9 mouse cellular contexts compared by ENCODE assay signal in genomic region chr15:99596056-99596687, GRCm38 (mm10). TPM values are rescaled to one million over a fixed set of nuclear protein-coding genes. Genes with fewer than 3 reads are reported as not detected.
DNase-seq lines count a peak whose midpoint lies in the region; ATAC-seq and TF ChIP-seq lines count a peak whose summit lies in the region.
"Had no signal": no experiment of that assay in that cellular context is flagged by ENCODE, and none has a peak within 500 bp of the region (broad histone marks: within the 10 kb centered on the region; RNA-seq: fewer than 3 reads in every experiment).

No protein-coding gene starts in this region.

- no peak overlapping the region for H3K9ac ChIP-seq in CH12.LX (ENCODE audit: insufficient read depth, low read depth)
- H3K9ac ChIP-seq in forebrain, embryonic 11.5 days (ENCODE audit: low read length), result no peak overlapping the region
- no peak overlapping the region for H3K9ac ChIP-seq in heart, postnatal 0 days (replicated peaks; ENCODE audit: low read depth, low read length)
- no peak overlapping the region for H3K9ac ChIP-seq in liver, embryonic 14.5 days (replicated peaks)
- H3K9ac ChIP-seq in neural tube, embryonic 12.5 days, result no peak overlapping the region
- no peak overlapping the region for H3K9ac ChIP-seq in stomach, postnatal 0 days (ENCODE audit: low read length)

- peaks cover 0 to 14% of the 10 kb centered on the region in 2 experiments; a peak in 2 of 4 replicates for H3K4me1 ChIP-seq in CH12.LX (ENCODE audit: control insufficient read depth in 1 of 2, insufficient read depth in 2 of 2)
- peaks cover 6% of the 10 kb centered on the region; the same call in 1 of the 2 replicates for H3K4me1 ChIP-seq in forebrain, embryonic 11.5 days (replicated peaks; ENCODE audit: control insufficient read depth, insufficient read depth, low read length)
- no peaks in the 10 kb centered on the region for H3K4me1 ChIP-seq in heart, postnatal 0 days (ENCODE audit: control insufficient read depth, insufficient read depth)
- H3K4me1 ChIP-seq in liver, embryonic 14.5 days (replicated peaks; ENCODE audit: control insufficient read depth in 2 of 2, insufficient read depth in 2 of 2, low read length in 1 of 2), result no peaks in the 10 kb centered on the region
- peaks cover 26% of the 10 kb centered on the region for H3K4me1 ChIP-seq in neural tube, embryonic 12.5 days
- H3K4me1 ChIP-seq in stomach, postnatal 0 days (replicated peaks; ENCODE audit: control insufficient read depth, insufficient read depth), result no peaks in the 10 kb centered on the region

- TF ChIP-seq CTCF in CH12.LX (conservative IDR thresholded peaks at IDR 0.05 in 1 of 2, IDR thresholded peaks at IDR 0.05 in 1 of 2; ENCODE audit: low read depth in 2 of 2, low read length in 2 of 2), result peak; percentile 86 to 97
- peak; percentile 88 for TF ChIP-seq CTCF in heart, postnatal 0 days (IDR thresholded peaks at IDR 0.05; ENCODE audit: low read depth)
- peak; percentile 93 for TF ChIP-seq CTCF in liver, embryonic 14.5 days (IDR thresholded peaks at IDR 0.05; ENCODE audit: low read depth)
- TF ChIP-seq CTCF in stomach, postnatal 0 days (IDR thresholded peaks at IDR 0.05; ENCODE audit: low read depth), result peak; percentile 89

- TF ChIP-seq POLR2A in CH12.LX (IDR thresholded peaks at IDR 0.05; ENCODE audit: low read depth, low read length), result no peak

- DNase-seq in CH12.LX (ENCODE audit: extremely low read depth), result peak; percentile 93
- DNase-seq in c-Kit-positive CD71-negative TER-119-negative erythroid progenitor cells, embryonic 14.5 days (ENCODE audit: low read depth), result peak; percentile 74
- peak; percentile 93 for DNase-seq in forebrain, embryonic 11.5 days (ENCODE audit: low spot score)
- DNase-seq in heart, postnatal 0 days (ENCODE audit: low spot score), result peak; percentile 58
- DNase-seq in kidney, postnatal 36 days, result peak; percentile 78 to 91
- DNase-seq in liver, embryonic 14.5 days (ENCODE audit: low read depth in 3 of 3, low spot score in 3 of 3), result peak; percentile 54 to 66 (median 60)
- peak; percentile 90 for DNase-seq in stomach, postnatal 0 days (ENCODE audit: low spot score)

- no peak overlapping the region for H3K27ac ChIP-seq in CH12.LX (ENCODE audit: insufficient read depth, low read depth)
- no peak overlapping the region for H3K27ac ChIP-seq in forebrain, embryonic 11.5 days (ENCODE audit: low read depth, low read length)
- H3K27ac ChIP-seq in heart, postnatal 0 days (ENCODE audit: low read depth), result no peak overlapping the region
- no peak overlapping the region for H3K27ac ChIP-seq in liver, embryonic 14.5 days
- H3K27ac ChIP-seq in neural tube, embryonic 12.5 days, result no peak overlapping the region
- H3K27ac ChIP-seq in stomach, postnatal 0 days (replicated peaks), result no peak overlapping the region
- H3K27ac ChIP-seq: macrophage had no signal

- WGBS in forebrain, embryonic 11.5 days, result under 1% methylated on average over 7 of the region's 7 CpGs
- under 1% methylated on average over 7 of the region's 7 CpGs for WGBS in heart, postnatal 0 days
- WGBS in liver, embryonic 14.5 days (ENCODE audit: insufficient replicate concordance), result under 1% methylated on average over 7 of the region's 7 CpGs
- WGBS in neural tube, embryonic 12.5 days, result under 1% methylated on average over 7 of the region's 7 CpGs
- WGBS in stomach, postnatal 0 days, result 0% methylated on average over 7 of the region's 7 CpGs

- ATAC-seq in forebrain, embryonic 11.5 days (replicated peaks; ENCODE audit: low FRiP score), result peak; percentile 88
- peak; percentile 79 for ATAC-seq in heart, postnatal 0 days (ENCODE audit: insufficient read depth, low read depth)
- ATAC-seq in liver, embryonic 14.5 days (ENCODE audit: insufficient read depth), result peak; percentile 67; the same call in 1 of the 2 replicates
- peak; percentile 78 for ATAC-seq in neural tube, embryonic 12.5 days (ENCODE audit: low FRiP score, low read depth)
- peak; percentile 80 for ATAC-seq in stomach, postnatal 0 days (ENCODE audit: low FRiP score, low TSS enrichment)

- no peak overlapping the region for H3K4me3 ChIP-seq in CH12.LX (replicated peaks in 1 of 3; ENCODE audit: low read depth in 2 of 3, low read length in 2 of 3, poor library complexity in 1 of 3)
- no peak overlapping the region for H3K4me3 ChIP-seq in forebrain, embryonic 11.5 days (ENCODE audit: low read depth, low read length)
- H3K4me3 ChIP-seq in heart, postnatal 0 days (ENCODE audit: low read depth, low read length), result no peak overlapping the region
- H3K4me3 ChIP-seq in liver, embryonic 14.5 days (ENCODE audit: insufficient read depth in 1 of 2, low read depth in 2 of 2, low read length in 2 of 2), result no peak overlapping the region
- H3K4me3 ChIP-seq in neural tube, embryonic 12.5 days, result 0 out of 2 replicates have a peak overlapping the region, but pooled peaks have one; percentile 2
- no peak overlapping the region for H3K4me3 ChIP-seq in stomach, postnatal 0 days (ENCODE audit: low read depth, low read length)

- H3K79me2 ChIP-seq in CH12.LX (replicated peaks; ENCODE audit: control insufficient read depth, extremely low read depth, insufficient read depth, poor library complexity, severe bottlenecking), result no peaks in the 10 kb centered on the region

- TF ChIP-seq RAD21 in CH12.LX (IDR thresholded peaks at IDR 0.05; ENCODE audit: low read depth, low read length), result peak; percentile 91

- dilution Hi-C loops in CH12.LX (cut with MboI; ENCODE audit: extremely low pct_ligation_motif_present, extremely low pct_unique_long_range_greater_than_20kb, low sequenced_read_pairs), result no loop called here

- H3K36me3 ChIP-seq in CH12.LX (replicated peaks in 1 of 2; ENCODE audit: control insufficient read depth in 1 of 2, insufficient read depth in 1 of 2, low read length in 1 of 2), result no peaks in the 10 kb centered on the region
- H3K36me3 ChIP-seq in forebrain, embryonic 11.5 days (ENCODE audit: control insufficient read depth, insufficient read depth, low read length), result no peaks in the 10 kb centered on the region
- no peaks in the 10 kb centered on the region for H3K36me3 ChIP-seq in heart, postnatal 0 days (replicated peaks; ENCODE audit: control insufficient read depth, insufficient read depth, low read length)
- no peaks in the 10 kb centered on the region for H3K36me3 ChIP-seq in liver, embryonic 14.5 days (replicated peaks; ENCODE audit: control insufficient read depth, insufficient read depth, low read depth)
- no peaks in the 10 kb centered on the region for H3K36me3 ChIP-seq in neural tube, embryonic 12.5 days
- no peaks in the 10 kb centered on the region for H3K36me3 ChIP-seq in stomach, postnatal 0 days (ENCODE audit: control insufficient read depth, insufficient read depth, low read length)

- in situ Hi-C loops in CH12.LX (cut with MboI; ENCODE audit: low pct_ligation_motif_present, low pct_unique_long_range_greater_than_20kb, low sequenced_read_pairs), result loop anchor here (5.0 kb wide), 2 partner anchors 71 to 99 kb away; no protein-coding TSS in a partner anchor

- H3K9me3 ChIP-seq in CH12.LX (replicated peaks; ENCODE audit: low read length), result peaks cover 2% of the 10 kb centered on the region
- H3K9me3 ChIP-seq in forebrain, embryonic 11.5 days (ENCODE audit: control insufficient read depth, low read length), result no peaks in the 10 kb centered on the region
- H3K9me3 ChIP-seq in heart, postnatal 0 days (replicated peaks; ENCODE audit: control insufficient read depth, low read length), result no peaks in the 10 kb centered on the region
- no peaks in the 10 kb centered on the region for H3K9me3 ChIP-seq in liver, embryonic 14.5 days (ENCODE audit: control insufficient read depth, low read length)
- H3K9me3 ChIP-seq in neural tube, embryonic 12.5 days, result no peaks in the 10 kb centered on the region
- no peaks in the 10 kb centered on the region for H3K9me3 ChIP-seq in stomach, postnatal 0 days (ENCODE audit: control insufficient read depth, low read length)

- H3K4me2 ChIP-seq in CH12.LX (ENCODE audit: insufficient read depth, low read depth, poor library complexity, severe bottlenecking), result peak overlapping the region; percentile 23
- 0 out of 2 replicates have a peak overlapping the region, but pooled peaks have one; percentile 5 for H3K4me2 ChIP-seq in forebrain, embryonic 11.5 days (ENCODE audit: low read depth, low read length, severe bottlenecking)
- no peak overlapping the region for H3K4me2 ChIP-seq in heart, postnatal 0 days (ENCODE audit: low read depth, low read length)
- H3K4me2 ChIP-seq in liver, embryonic 14.5 days (ENCODE audit: low read depth), result no peak overlapping the region
- peak overlapping the region; percentile 37 for H3K4me2 ChIP-seq in neural tube, embryonic 12.5 days (replicated peaks)
- no peak overlapping the region for H3K4me2 ChIP-seq in stomach, postnatal 0 days (replicated peaks; ENCODE audit: low read depth)

- peaks cover 87% of the 10 kb centered on the region for H3K27me3 ChIP-seq in CH12.LX (replicated peaks)
- peaks cover 32% of the 10 kb centered on the region for H3K27me3 ChIP-seq in forebrain, embryonic 11.5 days (ENCODE audit: control insufficient read depth, insufficient read depth, low read length)
- peaks cover 83% of the 10 kb centered on the region for H3K27me3 ChIP-seq in heart, postnatal 0 days (ENCODE audit: control insufficient read depth, insufficient read depth, low read length)
- peaks cover 41% of the 10 kb centered on the region for H3K27me3 ChIP-seq in liver, embryonic 14.5 days (ENCODE audit: control insufficient read depth, insufficient read depth, low read length)
- peaks cover 41% of the 10 kb centered on the region for H3K27me3 ChIP-seq in neural tube, embryonic 12.5 days (replicated peaks)
- H3K27me3 ChIP-seq in stomach, postnatal 0 days (ENCODE audit: control insufficient read depth, insufficient read depth, low read length), result peaks cover 8% of the 10 kb centered on the region; the same call in 1 of the 2 replicates

- TF ChIP-seq EP300 in CH12.LX (IDR thresholded peaks at IDR 0.05; ENCODE audit: low read length), result no peak
- TF ChIP-seq EP300 in heart, postnatal 0 days (IDR thresholded peaks at IDR 0.05; ENCODE audit: low read depth), result no peak
- TF ChIP-seq EP300 in liver, embryonic 14.5 days (IDR thresholded peaks at IDR 0.05; ENCODE audit: low read depth), result no peak
- TF ChIP-seq EP300 in stomach, postnatal 0 days (optimal IDR thresholded peaks at IDR 0.05), result no peak

RNA-seq across cellular contexts. Expression of gene Aqp6, which starts 5.0 kb away (rescaled TPM):
- total RNA-seq in CH12.LX (2012; rRNA removed), result not detected in 2 replicates
- not detected in 2 replicates for total RNA-seq in CH12.LX (2014; rRNA removed)
- not detected in 2 replicates for polyA plus RNA-seq in CH12.LX (2012; ENCODE audit: insufficient read length, low read depth)
- not detected in 2 replicates for polyA plus RNA-seq in forebrain, embryonic 11.5 days (2014; fragmentation: Nextera tagmentation; extraction: Ambion mirVana)
- not detected in 2 replicates for total RNA-seq in heart, postnatal 0 days (2014; rRNA removed; ENCODE audit: low replicate concordance)
- not detected in 2 replicates for polyA plus RNA-seq in heart, postnatal 0 days (2015; fragmentation: Nextera tagmentation; extraction: Ambion mirVana)
- polyA plus RNA-seq in liver, embryonic 14.5 days (2012; rRNA removed), result not detected in 2 replicates
- not detected in 2 replicates for polyA plus RNA-seq in liver, embryonic 14.5 days (2014; fragmentation: Nextera tagmentation; extraction: Ambion mirVana)
- 0.60 and 1.1 TPM in 2 replicates for polyA plus RNA-seq in neural tube, embryonic 12.5 days (2016; fragmentation: Nextera tagmentation; extraction: Ambion mirVana)
- not detected in 2 replicates for polyA plus RNA-seq in stomach, postnatal 0 days (2015; fragmentation: Nextera tagmentation; extraction: Ambion mirVana)
- polyA plus RNA-seq: macrophage had no signal

RNA-seq across cellular contexts. Expression of gene Aqp5, which starts 5.6 kb away (rescaled TPM):
- total RNA-seq in CH12.LX (2012; rRNA removed), result not detected in 2 replicates
- not detected in 2 replicates for total RNA-seq in CH12.LX (2014; rRNA removed)
- polyA plus RNA-seq in CH12.LX (2012; ENCODE audit: insufficient read length, low read depth), result not detected in 2 replicates
- polyA plus RNA-seq in forebrain, embryonic 11.5 days (2014; fragmentation: Nextera tagmentation; extraction: Ambion mirVana), result 0.17 TPM in 1 of 2 replicates, not detected in the other
- not detected in 2 replicates for total RNA-seq in heart, postnatal 0 days (2014; rRNA removed; ENCODE audit: low replicate concordance)
- polyA plus RNA-seq in heart, postnatal 0 days (2015; fragmentation: Nextera tagmentation; extraction: Ambion mirVana), result 0.25 and 0.40 TPM in 2 replicates
- polyA plus RNA-seq in liver, embryonic 14.5 days (2012; rRNA removed), result 0.07 and 0.09 TPM in 2 replicates
- polyA plus RNA-seq in liver, embryonic 14.5 days (2014; fragmentation: Nextera tagmentation; extraction: Ambion mirVana), result not detected in 2 replicates
- polyA plus RNA-seq in neural tube, embryonic 12.5 days (2016; fragmentation: Nextera tagmentation; extraction: Ambion mirVana), result 2.3 and 2.9 TPM in 2 replicates
- 0.72 and 1.9 TPM in 2 replicates for polyA plus RNA-seq in stomach, postnatal 0 days (2015; fragmentation: Nextera tagmentation; extraction: Ambion mirVana)
- polyA plus RNA-seq: macrophage had no signal

RNA-seq across cellular contexts. Expression of gene Aqp2, which starts 17.3 kb away (rescaled TPM):
- not detected in 2 replicates for total RNA-seq in CH12.LX (2012; rRNA removed)
- not detected in 2 replicates for total RNA-seq in CH12.LX (2014; rRNA removed)
- polyA plus RNA-seq in CH12.LX (2012; ENCODE audit: insufficient read length, low read depth), result not detected in 2 replicates
- not detected in 2 replicates for polyA plus RNA-seq in forebrain, embryonic 11.5 days (2014; fragmentation: Nextera tagmentation; extraction: Ambion mirVana)
- not detected in 2 replicates for total RNA-seq in heart, postnatal 0 days (2014; rRNA removed; ENCODE audit: low replicate concordance)
- not detected in 2 replicates for polyA plus RNA-seq in heart, postnatal 0 days (2015; fragmentation: Nextera tagmentation; extraction: Ambion mirVana)
- not detected in 2 replicates for polyA plus RNA-seq in liver, embryonic 14.5 days (2012; rRNA removed)
- not detected in 2 replicates for polyA plus RNA-seq in liver, embryonic 14.5 days (2014; fragmentation: Nextera tagmentation; extraction: Ambion mirVana)
- polyA plus RNA-seq in neural tube, embryonic 12.5 days (2016; fragmentation: Nextera tagmentation; extraction: Ambion mirVana), result not detected in 2 replicates
- polyA plus RNA-seq in stomach, postnatal 0 days (2015; fragmentation: Nextera tagmentation; extraction: Ambion mirVana), result not detected in 2 replicates
- polyA plus RNA-seq: macrophage had no signal

RNA-seq across cellular contexts. Expression of gene Racgap1, which starts 55.3 kb away (rescaled TPM):
- total RNA-seq in CH12.LX (2012; rRNA removed) (97.9 and 108 TPM in 2 replicates), CH12.LX (2014; rRNA removed) (130 and 143 TPM in 2 replicates)
- 131 and 151 TPM in 2 replicates for polyA plus RNA-seq in CH12.LX (2012; ENCODE audit: insufficient read length, low read depth)
- 201 and 217 TPM in 2 replicates for polyA plus RNA-seq in forebrain, embryonic 11.5 days (2014; fragmentation: Nextera tagmentation; extraction: Ambion mirVana)
- total RNA-seq in heart, postnatal 0 days (2014; rRNA removed; ENCODE audit: low replicate concordance), result 59.2 and 124 TPM in 2 replicates
- polyA plus RNA-seq in heart, postnatal 0 days (2015; fragmentation: Nextera tagmentation; extraction: Ambion mirVana), result 34.5 and 36.8 TPM in 2 replicates
- polyA plus RNA-seq in liver, embryonic 14.5 days (2012; rRNA removed), result 41.6 and 53.5 TPM in 2 replicates
- polyA plus RNA-seq in liver, embryonic 14.5 days (2014; fragmentation: Nextera tagmentation; extraction: Ambion mirVana), result 51.1 and 55.4 TPM in 2 replicates
- 207 and 218 TPM in 2 replicates for polyA plus RNA-seq in neural tube, embryonic 12.5 days (2016; fragmentation: Nextera tagmentation; extraction: Ambion mirVana)
- polyA plus RNA-seq in stomach, postnatal 0 days (2015; fragmentation: Nextera tagmentation; extraction: Ambion mirVana), result 29.8 and 35.9 TPM in 2 replicates

Comparison
In these comparisons a context has a peak if more than half of its experiments do, and no peak if none do; other contexts are left out.
1. H3K4me2 ChIP-seq: peak in CH12.LX (single experiment), forebrain, embryonic 11.5 days (single experiment) and neural tube, embryonic 12.5 days (single experiment); none in heart, postnatal 0 days (single experiment), liver, embryonic 14.5 days (single experiment) and stomach, postnatal 0 days (single experiment).
2. Peak in every context shown above with its lines, with median percentiles within 50 percentile points of each other: DNase-seq, CTCF ChIP-seq and ATAC-seq.